Mouse (Mus musculus) neutrophil, adult 5-6 weeks (primary cell): ENCODE data around the gene Ppp3ca. TPM values are rescaled to one million over a fixed set of nuclear protein-coding genes. Genes with fewer than 3 reads are reported as not detected.

ENCODE experiments used
- ATAC-seq: fragments of 151-379, 151-347 bp; 2 replicates; pipeline ENCODE4 v1.8.0; 2017; ENCODE audit warnings: mild to moderate bottlenecking, moderate TSS enrichment; ENCODE audit not compliant: insufficient number of reproducible peaks, poor library complexity, low FRiP score, severe bottlenecking; ENCODE audit errors: extremely low read depth
- total RNA-seq: library from RNA; stranded (forward); fragments of 200-1000 nt; gene quantifications from 2 replicates; pipeline ENCODE4 v1.2.3, GENCODE M21; 2017

Gene Ppp3ca
- total RNA-seq, 1 experiment from 2014 or later = 206 TPM

- no peak for ATAC-seq
Measured at GRCm38 (mm10) chr3:136782058-136782457, 112.1 kb downstream of the Ppp3ca start.

DNA sequence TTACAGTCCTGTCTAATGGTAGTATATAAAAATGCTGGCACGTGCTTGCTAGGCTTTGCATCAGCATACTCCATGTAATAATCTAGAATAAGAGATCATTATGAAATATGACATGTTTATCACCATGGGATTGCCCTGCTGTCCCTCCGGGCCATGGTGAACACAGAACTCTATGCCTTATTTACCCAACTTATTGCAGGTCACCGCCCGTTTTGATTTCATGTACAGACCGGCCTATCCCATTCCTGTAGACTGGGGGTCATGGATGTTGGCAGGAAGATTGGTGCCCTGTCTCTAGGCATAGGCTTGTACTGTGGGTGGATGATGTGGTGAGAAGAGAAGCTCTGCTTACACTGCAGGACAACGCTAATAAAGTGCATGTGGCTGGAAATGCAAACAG lies 115.8 kb downstream of the Ppp3ca start:
- no peak for ATAC-seq

DNA sequence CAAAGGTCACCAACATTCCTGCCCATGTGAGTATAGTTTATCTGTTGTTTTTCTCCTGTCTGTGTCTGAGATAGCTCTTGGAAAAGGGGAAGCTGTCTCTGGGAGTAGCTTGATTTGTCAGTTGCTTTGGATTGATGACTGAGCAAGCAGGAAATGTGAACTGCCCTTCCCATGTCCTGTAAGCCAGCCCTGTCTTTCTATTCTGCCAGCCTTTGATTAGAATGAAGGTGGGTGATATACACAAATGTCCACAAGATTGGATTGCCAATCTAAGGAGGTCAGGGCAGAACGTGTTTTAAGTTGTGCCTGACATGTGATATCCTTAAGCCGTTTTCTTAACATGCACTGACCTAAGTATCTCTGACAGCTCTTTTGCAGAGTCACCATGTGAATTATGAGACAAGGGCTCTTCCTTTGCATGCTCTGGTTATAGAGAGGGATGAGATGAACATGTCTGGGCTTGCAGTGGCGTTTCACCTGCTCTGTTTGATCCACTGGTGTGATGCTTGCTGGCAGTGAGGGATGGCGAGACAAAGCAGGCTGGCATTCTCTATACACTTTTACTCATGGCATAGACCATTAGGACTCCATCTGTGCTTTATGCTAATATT lies 120.4 kb downstream of the Ppp3ca start:
- ATAC-seq = no peak

DNA sequence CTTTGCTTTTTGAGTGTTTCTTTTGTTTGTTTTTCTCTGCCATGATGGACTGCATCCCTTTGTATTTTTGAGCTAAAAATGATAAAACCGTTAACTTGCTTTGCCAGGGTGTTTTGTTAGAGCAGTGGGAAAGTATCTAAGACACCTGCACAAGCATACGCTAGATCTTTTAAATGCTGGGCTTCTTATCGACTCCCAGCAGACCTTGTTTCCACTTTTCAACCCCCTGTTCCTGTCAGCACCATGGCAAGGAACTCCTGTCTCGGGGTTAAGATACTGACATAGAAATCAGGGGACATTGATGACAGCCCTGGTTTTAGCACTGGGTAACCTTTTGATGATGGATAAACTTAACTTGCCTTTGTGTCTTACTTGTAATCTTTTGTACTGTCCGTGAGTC lies 121.5 kb downstream of the Ppp3ca start:
- no peak for ATAC-seq

DNA sequence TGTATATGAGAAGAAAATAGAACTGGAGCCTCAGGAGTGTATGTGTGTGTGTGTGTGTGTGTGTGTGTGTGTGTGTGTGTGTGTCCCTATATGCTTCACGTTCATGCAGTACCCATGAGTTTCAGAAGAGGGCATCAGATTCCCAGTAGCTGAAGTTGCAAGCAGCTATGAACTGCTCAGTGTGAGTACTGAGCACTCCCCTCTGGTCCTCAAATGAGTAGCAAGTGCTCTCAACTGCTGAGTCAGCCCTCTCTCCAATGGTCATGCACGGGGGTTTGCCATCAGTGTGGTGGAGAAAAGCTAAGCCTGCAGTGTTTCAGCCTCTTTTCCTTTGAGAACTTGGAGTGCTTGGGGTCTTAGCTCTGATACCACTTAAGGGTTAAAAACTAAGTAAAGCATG lies 122.0 kb downstream of the Ppp3ca start:
- no peak for ATAC-seq

- ATAC-seq = no peak
Measured at GRCm38 (mm10) chr3:136793411-136793810, 123.5 kb downstream of the Ppp3ca start.

DNA sequence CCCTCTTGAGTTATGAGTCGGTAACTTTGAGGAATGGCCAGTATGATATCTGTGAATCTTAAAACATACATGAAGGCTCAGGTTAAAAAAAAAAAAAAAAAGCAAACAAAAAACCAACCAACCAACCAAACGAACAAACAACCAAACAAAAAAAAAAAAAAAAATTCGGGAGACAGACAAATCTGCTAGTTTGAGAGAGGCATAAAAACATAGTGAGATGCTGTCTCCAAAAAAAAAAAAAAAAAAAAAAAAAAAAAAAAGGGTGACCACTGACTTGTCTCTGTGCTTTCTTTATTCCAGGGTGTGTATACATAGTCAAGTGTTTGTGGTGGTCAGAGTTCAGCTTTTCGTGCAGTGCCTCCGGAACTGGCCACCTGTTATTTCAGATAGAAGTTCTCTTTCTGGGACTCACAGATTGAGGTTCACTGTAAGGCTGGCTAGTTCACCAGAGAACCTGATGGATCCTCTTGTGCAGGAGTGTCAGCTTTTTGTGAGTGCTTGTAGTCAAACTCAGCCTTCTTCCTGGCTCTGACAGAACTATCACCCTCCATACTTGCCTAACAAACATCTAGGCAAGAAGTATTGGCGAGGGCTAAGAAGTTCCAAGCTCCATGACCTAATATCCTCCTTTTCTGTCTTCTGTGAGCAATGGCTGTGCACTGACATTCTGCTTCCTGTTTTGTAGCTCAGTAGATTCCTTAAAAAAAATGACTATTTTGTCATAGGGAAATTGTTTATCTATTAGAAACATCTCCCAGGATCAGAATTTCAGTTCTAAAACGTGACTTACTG lies 124.7 kb downstream of the Ppp3ca start:
- ATAC-seq = no peak

DNA sequence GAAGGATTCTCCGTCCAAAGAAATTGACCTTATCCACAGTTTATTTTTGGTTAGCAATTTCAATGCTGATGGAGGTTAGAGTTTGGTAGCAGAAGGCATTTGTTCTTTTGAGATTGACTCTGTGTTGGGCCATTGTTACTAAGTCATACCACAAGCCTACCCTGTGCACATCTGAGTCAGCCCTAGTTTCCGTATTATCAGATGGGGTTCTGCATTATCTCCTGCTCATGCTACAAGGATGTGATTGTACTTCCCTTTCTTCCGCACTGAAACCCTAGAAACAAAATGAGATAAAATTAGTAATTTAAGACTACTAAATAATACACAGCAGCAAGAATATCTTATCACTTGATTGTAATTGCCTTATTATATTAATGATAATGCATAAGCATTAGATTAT lies 129.0 kb downstream of the Ppp3ca start:
- ATAC-seq = no peak

DNA sequence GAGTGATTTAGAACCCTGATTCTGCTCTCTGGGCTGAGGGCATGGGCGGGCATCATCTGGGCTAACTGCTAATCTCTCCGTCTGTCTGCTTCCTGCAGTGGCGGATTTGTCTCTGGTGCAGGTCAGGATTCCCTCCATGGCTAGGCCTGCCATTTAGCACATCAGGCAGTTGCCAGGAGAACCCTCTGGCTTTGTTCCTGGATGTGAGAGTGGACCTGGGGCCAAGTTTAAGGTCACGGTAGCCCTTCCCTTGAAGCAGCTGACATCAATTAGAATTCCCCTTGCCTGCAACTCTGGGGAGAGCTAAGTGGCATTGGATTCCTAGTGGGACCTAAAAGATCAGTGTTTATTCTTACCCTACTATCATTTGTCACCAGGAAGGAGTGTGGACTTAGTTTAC lies 132.7 kb downstream of the Ppp3ca start:
- no peak for ATAC-seq

DNA sequence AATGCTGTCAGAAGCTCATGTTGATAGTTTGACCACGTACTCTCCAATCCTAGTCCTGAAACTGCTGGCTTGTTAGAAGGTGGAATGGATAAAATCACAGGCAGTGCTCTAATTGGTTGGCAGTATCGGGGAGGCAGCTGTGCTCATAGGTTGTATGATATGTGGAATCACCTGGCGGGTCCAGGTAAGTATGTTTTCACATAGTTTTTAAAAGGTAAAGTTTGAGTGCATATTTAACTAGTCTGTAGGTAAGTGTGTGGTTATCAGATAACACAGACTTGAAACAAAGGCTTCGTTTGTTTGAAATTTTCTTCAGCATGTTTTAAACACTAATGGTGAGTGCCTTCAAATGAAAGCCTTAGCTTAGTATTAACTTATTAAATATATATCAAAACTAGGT lies 136.0 kb downstream of the Ppp3ca start:
- ATAC-seq = no peak

DNA sequence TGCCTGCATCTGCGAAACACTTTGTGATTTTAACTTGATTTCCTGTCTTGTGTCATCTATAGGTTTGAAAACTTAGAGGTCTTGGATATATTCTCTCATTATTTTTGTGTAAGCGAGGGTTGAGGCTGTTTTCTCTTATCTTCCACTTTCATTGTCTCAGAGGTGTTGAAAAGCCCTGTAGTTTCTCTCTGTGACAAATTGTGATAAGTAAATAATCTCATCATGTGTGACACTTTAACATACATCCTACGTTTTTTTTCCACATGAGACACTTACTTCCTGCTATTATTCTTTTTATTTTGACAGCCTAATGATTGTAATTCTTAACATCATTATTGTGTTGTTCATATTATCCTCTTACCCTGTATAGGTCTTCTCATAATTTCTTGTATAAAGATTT lies 140.3 kb downstream of the Ppp3ca start:
- no peak for ATAC-seq

DNA sequence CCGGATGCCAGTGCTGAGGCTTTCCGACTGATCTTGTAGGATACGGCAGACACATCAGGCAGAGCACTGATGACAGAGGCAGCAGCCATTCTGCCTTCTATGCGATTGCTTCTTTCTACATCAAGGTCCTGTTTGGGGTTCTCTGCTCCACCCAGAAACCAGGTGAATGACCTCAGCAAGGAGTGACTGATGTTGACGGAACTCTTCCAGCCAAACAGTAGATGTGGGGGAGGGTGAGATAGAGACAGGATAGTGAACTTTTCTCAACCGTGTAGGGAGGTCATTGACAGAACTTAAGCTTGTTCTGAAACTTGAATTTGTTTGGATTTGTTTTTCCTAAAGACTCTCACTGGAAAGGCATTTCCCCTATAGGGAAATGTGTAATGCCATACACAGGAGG lies 142.2 kb downstream of the Ppp3ca start:
- ATAC-seq = no peak

DNA sequence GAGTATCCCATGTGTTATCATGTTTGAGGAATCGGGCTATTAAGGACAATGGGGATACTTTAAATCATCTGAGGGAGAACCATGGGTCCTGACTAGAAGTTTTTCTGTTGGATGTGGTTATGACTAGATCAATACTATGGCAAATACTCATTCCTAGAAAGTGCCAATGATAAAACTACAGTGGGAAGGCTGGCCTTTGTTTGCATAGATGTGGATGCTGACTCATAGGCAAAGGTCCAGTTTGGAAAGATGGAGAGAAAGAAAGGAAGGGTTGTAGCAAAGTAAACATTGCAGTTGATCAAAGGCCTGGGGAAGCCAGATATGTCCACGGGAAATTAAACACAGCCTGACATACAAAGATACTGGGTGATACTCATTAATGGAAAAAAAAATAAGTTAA lies 142.9 kb downstream of the Ppp3ca start:
- no peak for ATAC-seq

DNA sequence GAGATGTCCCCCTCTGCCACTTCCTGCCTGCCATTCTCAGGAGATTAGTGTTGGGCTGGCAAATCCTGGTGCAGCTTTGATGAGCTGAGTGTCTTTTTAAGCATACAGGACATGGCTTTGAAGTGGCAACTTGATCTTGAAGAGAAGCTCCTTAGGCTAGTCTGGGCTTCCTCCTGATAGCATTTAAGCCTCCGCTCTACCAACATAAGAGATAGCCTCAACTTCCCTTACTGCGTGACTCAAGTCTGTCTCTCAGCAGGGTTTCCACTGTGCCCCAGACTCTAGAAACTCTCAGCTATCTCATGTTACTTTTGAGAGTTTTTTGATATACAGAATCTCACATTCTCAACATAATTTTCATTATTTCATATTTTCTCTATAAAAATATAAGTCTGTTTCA lies 144.0 kb downstream of the Ppp3ca start:
- no peak for ATAC-seq

- ATAC-seq = no peak
Measured at GRCm38 (mm10) chr3:136814916-136815315, 145.0 kb downstream of the Ppp3ca start.

GRCm38 (mm10) chr3:136816319-136816718 lies 146.4 kb downstream of the Ppp3ca start:
- ATAC-seq = no peak

DNA sequence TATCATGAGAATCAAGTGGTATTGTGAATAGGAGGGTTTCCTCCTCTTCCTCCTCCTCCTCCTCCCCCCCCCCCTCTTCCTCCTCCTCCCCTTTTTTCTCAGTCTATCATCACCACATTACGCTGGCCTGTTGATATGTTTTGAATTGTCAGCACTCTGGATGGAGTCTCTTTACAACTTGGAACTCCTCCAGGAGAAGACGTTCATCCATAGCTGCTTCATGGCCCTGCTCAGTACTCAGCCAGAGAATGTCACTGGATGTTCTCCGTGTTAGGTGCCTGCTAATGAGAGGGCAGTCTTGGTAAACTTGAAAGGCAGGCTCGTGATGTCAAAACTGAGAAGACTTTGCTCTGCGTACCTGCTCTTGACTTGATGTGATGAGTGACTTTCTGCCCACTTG lies 149.1 kb downstream of the Ppp3ca start:
- ATAC-seq = no peak

DNA sequence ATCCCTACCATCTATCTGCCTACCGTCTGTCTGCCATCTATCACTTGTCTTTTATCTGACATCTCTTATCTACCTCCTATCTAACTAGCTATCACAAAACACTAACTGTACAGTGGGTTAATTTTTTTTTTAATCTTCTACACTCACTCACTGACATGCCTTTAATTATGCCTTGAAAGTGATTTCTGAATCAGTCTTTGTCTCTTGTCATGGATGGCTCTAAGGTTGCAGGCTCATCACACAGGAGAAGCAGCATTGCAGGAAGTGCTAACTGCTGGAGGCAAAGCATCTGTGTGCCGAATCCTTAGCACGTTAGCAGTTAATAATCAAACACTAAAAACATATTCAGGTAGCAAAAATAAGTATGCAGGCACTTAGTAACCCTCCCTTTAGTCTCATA lies 151.1 kb downstream of the Ppp3ca start:
- ATAC-seq = no peak

DNA sequence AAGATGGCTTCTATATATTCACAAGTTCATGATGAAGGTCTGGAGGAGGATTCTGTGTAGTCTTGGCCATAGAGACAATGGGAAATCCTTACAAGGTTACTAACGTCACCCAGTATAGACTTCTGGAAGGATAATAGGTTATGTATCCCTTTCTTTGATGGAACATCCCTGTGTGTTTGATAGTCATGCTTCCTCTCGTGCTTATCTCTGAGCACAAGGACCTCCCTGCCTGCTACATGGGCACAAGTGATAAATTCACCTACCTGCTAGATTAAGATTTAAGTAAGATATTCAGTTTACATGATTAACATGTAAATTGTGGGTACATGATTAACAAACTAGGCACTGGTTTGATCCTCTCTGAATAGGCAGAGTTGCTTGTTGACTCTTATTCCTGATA lies 152.1 kb downstream of the Ppp3ca start:
- no peak for ATAC-seq

DNA sequence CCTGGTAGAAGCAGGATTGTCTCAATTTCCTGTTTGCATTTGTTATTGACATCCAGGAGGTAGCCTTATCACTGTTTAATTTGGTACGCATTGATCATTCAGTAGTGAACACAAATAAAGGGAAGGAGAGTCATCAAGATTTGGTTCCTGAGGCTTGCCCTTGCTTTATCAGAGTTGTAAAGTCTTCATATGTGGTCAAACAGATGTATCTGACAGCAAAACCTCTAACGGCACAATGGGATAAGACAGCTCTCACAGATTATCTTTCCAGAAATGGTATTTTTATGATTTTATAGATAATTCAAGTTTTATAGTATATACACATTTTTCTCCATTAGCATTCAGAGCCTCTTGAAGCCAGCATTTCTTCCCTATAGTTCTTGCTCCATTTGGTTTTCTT lies 152.5 kb downstream of the Ppp3ca start:
- ATAC-seq = no peak

DNA sequence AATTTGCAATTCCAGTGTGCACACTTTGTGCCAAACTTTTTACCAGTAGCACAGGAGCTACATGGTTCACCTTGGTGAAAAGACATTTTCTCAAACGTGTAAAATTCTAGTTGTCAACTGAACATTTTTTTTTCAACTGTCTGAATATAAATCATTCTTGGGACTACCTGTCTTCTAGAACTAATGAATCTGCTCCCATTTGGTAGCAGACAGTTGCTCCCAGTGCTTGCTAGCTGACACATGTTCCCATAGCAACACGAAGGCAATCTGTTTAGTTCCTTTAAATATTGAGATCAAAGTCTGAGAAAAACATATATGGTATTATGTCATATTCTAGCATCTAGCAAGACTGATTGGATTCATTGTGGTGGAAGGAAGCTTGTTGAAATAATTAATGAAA lies 158.5 kb downstream of the Ppp3ca start:
- ATAC-seq = no peak
